Mouse (Mus musculus): Measurements from ENCODE around the gene Bcan. TPM values are rescaled to one million over a fixed set of nuclear protein-coding genes. Genes with fewer than 3 reads are reported as not detected.
A peak's percentile ranks its signal among the peaks of the same experiment; 100 is the strongest.

Gene Bcan
- polyA plus RNA-seq, 1 experiment = not detected

DNA sequence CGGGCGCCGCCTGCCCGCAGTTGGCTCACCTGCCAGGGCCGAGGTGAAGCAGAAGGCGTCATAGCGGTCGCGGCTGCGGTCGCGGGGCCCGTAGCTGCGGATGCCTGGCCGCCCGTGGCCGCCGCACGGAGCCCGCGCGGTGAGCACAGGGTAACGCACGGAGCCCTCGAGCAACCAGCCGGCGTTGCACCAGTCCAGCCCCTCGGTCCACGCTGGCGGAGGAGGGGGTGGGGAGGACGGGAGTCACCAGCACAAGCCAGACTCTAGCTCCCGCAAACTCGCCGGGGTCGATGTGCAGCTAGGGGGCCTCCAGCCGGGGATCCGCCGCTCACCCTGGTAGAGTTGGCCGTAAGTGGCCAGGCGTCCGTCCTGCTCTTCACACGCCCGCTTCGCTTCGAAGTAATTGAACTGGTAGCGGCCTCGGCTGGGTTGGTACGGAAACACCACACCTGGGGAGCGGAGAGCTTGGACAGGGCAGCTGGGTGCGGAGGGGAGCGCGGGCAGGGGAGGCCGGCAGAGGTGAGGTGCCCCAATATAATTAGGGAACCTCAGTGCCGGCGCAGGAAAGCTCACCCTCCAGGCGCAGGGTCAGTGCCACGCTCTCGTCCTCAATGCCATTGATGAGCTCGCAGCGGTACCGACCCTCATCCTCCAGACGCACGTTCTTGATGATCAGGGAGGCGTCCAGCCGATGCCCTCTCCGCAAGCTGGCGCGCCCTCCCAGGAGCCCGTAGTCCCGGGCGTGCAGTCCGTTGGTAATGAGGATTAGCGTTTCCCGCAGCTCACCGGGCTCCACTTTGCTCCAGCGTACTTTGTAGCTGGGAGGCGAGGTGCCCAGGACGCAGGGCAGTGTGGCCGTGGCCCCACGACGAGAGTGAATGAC lies 23.4 kb upstream of the Bcan start:
- TF ChIP-seq GATA1 (IDR thresholded peaks at IDR 0.05; ENCODE audit: borderline replicate concordance, low read length) (no peak), FLI1 (IDR thresholded peaks at IDR 0.05; ENCODE audit: low read length) (no peak)
- H3K4me1 ChIP-seq = peaks cover 24% of the 10 kb centered on the region
- H3K4me3 ChIP-seq (replicated peaks) = peak overlapping the region; percentile 92
- peaks cover 80% of the 10 kb centered on the region for H3K27me3 ChIP-seq (replicated peaks)
- no peaks in the 10 kb centered on the region for H3K36me3 ChIP-seq (replicated peaks; ENCODE audit: low read length)
- H3K9me3 ChIP-seq = peaks cover 16% of the 10 kb centered on the region

DNA sequence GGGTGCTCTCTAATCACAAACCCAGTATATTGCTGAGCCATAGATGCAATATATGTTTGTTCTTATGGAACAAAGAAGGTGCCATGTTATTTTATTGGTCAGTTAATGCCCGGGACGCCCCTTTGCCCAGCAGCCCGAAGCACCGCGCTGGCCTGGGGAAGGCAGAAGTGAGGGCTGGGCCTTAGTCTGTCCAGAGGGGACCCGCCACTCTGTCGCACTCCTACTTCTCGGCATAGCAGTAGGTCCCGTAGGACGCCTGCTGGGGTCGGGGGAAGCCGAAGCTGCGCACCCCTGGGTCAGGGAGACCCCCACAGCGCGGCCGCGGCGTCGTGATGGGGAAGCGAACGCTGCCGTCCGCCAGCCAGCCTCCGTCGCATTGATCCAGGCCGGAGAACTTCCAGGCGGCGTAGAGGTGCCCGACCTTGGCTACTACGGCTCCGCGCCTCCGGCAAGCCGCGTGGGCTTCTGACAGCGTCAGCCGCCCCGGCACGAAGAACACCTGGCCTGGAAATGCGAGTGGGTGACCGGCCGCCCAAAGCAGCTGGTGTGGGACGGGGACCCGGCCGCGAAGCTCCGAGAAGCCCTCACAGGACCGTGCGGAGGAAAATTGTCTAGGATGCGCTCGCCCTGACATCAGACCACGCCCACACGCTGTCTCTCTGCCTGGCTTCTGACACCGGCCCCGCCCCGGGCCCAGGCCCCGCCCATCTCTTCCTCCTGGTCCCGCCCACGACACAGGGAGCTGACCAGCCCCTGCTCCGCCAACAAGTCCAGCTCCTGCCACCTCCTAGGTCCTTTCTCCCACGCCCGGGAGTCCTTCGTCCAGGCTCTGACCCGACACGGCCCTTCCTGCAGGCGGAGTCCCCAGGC lies 22.5 kb upstream of the Bcan start:
- H3K27me3 ChIP-seq (replicated peaks) = peaks cover 81% of the 10 kb centered on the region
- H3K36me3 ChIP-seq (replicated peaks; ENCODE audit: low read length) = no peaks in the 10 kb centered on the region
- H3K9me3 ChIP-seq = peaks cover 7% of the 10 kb centered on the region
- peak overlapping the region; percentile 92 for H3K4me3 ChIP-seq (replicated peaks)
- TF ChIP-seq FLI1 (IDR thresholded peaks at IDR 0.05; ENCODE audit: low read length) (no peak), GATA1 (IDR thresholded peaks at IDR 0.05; ENCODE audit: borderline replicate concordance, low read length) (no peak)
- peaks cover 24% of the 10 kb centered on the region for H3K4me1 ChIP-seq

DNA sequence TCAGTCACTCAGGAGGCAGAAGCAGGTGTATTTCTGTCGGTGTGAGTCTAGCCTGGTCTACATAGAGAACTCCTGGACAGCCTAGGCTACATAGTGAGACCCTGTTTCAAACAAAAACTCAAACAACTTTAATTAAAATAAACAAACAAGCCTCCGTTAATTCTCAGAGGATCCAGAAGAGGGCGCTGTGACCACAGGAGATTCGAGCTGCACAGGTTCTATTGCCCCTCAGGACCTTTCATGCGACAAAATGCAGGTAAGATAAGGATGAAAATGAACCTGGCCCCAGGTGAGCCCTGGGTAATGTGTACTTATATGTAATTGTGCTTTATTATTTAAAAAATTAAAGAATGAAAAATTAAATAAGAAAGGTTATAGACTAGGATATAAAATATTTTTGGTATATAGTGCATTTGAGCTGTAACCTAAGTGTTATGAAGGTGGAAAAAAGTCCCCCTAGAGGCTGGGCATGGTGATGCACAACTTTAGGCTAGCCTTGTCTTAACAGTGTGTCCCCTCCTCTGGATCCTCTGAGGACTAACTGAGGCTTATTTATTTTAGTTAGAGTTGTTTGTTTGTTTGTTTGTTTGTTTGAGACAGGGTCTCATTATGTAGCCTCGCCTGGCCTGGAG lies 10.7 kb upstream of the Bcan start:
- Histone ChIP-seq H3K4me1 (no peaks in the 10 kb centered on the region), H3K27me3 (replicated peaks) (peaks cover 45% of the 10 kb centered on the region), H3K4me3 (replicated peaks) (no peak overlapping the region), H3K9me3 (peaks cover 25% of the 10 kb centered on the region), H3K36me3 (replicated peaks; ENCODE audit: low read length) (no peaks in the 10 kb centered on the region)
- no peak for TF ChIP-seq GATA1 (IDR thresholded peaks at IDR 0.05; ENCODE audit: borderline replicate concordance, low read length)
- no peak for TF ChIP-seq FLI1 (IDR thresholded peaks at IDR 0.05; ENCODE audit: low read length)

DNA sequence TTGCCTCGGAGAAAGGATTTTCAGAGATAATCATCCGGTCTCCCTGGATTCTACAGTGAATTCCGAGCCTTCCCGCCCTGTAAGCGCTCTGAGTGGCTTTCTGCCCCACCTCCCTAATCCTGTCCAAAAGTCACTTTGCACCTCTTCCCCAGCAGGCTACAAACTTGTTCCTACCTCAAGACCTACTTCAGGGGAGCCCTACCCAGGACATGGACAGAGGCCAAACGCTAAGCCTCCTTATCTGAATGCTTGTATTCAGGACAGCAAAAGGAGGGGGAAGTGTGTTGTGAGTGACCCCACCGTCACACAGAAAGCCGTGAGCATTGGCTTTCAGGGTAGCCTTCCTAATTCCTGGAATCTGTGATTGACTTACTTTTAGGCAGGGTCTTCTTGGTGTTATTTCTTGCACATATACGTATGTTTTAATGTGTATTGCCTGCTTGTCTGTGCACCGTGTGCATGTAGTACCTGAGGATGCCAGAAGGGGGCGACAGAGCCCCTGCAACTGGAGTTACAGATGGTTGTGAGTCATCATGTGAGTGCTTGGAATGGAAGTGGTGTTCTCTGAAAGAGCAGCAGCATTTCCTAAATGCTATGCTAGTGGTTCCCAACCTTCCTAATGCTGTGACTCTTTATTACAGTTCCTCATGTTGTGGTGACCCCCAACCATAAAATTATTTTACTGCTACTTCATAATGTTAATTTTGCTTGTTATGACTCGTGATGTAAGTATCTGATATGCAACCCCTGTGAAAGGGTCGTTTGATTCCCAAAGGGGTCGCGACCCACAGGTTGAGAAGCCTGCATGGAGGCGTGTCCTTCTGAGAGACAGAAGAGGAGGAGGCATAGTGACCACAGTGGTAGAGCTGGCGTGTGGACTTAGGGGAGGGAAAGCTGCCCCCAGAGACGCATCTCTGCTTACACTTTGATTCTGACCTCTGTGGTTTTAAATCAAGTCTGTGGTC lies 6.1 kb upstream of the Bcan start:
- Histone ChIP-seq H3K36me3 (replicated peaks; ENCODE audit: low read length) (no peaks in the 10 kb centered on the region), H3K4me3 (replicated peaks) (no peak overlapping the region), H3K4me1 (no peaks in the 10 kb centered on the region), H3K9me3 (peaks cover 22% of the 10 kb centered on the region), H3K27me3 (replicated peaks) (peaks cover 61% of the 10 kb centered on the region)
- TF ChIP-seq FLI1 (IDR thresholded peaks at IDR 0.05; ENCODE audit: low read length) (no peak), GATA1 (IDR thresholded peaks at IDR 0.05; ENCODE audit: borderline replicate concordance, low read length) (no peak)

DNA sequence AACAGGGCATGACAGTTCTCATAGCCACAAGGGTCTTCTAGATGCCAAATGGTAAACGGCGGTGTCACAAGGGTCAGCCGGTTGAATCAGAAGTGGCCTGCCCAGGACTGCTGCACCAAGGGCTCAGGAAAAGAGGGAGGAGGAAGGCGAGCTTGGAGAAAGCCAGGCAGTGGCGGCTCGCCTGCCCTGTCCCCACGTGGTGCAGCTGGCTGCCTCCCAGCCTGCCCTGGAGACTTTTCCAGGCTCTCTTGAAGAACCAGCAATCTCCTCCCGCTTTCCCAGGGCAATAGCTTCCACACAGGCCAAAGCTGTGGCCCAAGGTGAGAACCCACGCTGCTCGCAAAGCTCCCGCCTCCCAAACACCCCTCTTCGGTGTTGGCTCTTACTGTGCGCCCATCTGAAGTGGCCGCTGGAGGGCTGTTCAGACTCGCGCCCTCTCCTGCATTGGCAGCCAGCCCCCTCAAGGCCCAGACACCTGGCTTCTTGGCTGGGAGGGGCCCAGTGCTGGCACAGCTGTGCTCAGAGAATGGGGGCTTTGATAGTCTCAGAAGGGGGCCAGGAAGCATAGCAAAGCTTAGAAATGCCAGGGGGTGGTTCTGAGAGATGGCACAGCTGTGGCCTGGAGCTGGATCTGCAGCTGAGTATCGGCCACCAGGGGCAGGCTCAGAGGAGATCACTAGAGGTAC lies 2.4 kb upstream of the Bcan start:
- TF ChIP-seq GATA1 (IDR thresholded peaks at IDR 0.05; ENCODE audit: borderline replicate concordance, low read length) (no peak), FLI1 (IDR thresholded peaks at IDR 0.05; ENCODE audit: low read length) (no peak)
- Histone ChIP-seq H3K27me3 (replicated peaks) (peaks cover 84% of the 10 kb centered on the region), H3K4me1 (peaks cover 26% of the 10 kb centered on the region), H3K9me3 (peaks cover 22% of the 10 kb centered on the region), H3K36me3 (replicated peaks; ENCODE audit: low read length) (no peaks in the 10 kb centered on the region), H3K4me3 (replicated peaks) (no peak overlapping the region)

DNA sequence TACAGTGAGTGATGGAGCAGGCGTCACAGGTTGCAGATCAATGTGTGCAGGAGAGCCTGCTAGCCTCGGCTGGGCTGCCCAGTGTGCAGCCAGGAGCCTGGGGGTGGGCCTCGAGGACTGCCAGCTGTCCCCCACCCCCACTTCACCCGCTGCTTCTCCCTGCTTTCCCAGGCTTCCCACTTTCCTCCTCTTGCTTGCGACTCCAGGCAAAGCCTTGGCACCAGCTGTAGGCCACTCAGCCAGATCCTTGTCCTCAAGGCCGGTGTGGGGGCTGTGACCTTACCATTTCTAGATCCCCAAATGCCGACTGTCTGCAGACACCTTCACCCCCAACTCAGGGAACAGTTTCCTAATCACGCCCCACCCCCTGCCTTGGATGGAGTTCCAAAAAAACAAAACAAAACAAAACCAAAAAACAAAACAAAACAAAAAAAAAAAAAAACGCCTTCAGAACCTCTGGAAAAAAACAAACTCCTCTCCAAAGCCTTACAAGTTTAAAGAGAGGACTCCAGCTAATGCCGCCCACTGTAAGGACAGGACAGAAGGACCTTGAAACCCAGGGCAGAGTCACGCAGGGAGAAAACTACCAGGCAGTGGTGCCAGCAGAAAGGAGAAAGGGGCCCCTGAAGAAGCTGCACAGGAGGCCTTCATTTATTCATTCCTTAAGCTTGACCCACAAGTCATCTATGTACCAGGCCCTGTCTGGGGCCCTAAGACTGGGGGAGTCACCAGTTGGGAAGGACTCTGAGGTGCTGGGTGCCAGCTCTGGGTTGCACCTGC lies 976 bp upstream of the Bcan start:
- H3K27me3 ChIP-seq (replicated peaks) = peaks cover 91% of the 10 kb centered on the region
- no peaks in the 10 kb centered on the region for H3K36me3 ChIP-seq (replicated peaks; ENCODE audit: low read length)
- H3K4me3 ChIP-seq (replicated peaks) = no peak overlapping the region
- H3K9me3 ChIP-seq = peaks cover 15% of the 10 kb centered on the region
- no peak for TF ChIP-seq GATA1 (IDR thresholded peaks at IDR 0.05; ENCODE audit: borderline replicate concordance, low read length)
- TF ChIP-seq FLI1 (IDR thresholded peaks at IDR 0.05; ENCODE audit: low read length) = no peak
- peaks cover 36% of the 10 kb centered on the region for H3K4me1 ChIP-seq

DNA sequence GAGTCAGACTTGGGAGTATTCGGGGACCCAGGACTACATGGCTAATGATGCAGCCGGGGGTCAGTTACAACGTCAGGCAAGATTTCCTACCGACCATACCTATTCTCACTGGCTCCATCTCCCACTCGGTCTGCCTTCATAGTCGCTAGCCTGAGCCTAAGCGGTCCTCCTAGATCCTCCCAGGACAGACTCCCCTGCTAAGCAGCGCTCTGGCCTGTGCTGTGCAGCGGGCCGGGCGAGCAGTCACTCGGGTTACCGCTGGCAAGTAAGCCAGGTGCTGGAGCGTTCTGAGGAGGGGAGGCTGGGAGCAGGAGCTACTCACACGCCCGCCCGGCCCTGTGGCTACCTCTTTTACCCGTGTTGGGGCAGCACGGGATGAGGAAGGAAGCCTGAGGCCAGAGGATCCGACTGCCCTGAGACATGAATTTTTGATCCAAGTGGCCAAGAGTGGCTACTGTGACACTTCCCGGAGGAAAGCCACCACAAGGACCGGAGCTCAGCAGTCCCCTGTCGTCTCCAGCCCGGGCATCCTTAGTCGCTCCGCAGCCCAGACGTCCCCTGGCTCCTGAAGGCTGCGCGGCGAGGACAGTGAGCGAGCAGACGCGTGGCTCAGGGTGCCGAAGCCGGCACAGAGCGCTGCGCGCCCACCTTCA lies 661 bp downstream of the Bcan start:
- H3K4me1 ChIP-seq = peaks cover 36% of the 10 kb centered on the region
- H3K36me3 ChIP-seq (replicated peaks; ENCODE audit: low read length) = no peaks in the 10 kb centered on the region
- H3K9me3 ChIP-seq = peaks cover 7% of the 10 kb centered on the region; the same call in 1 of the 2 replicates
- no peak for TF ChIP-seq GATA1 (IDR thresholded peaks at IDR 0.05; ENCODE audit: borderline replicate concordance, low read length)
- TF ChIP-seq FLI1 (IDR thresholded peaks at IDR 0.05; ENCODE audit: low read length) = no peak
- peaks cover 95% of the 10 kb centered on the region for H3K27me3 ChIP-seq (replicated peaks)
- H3K4me3 ChIP-seq (replicated peaks) = peak overlapping the region; percentile 51
